Mouse (Mus musculus): ENCODE data around the gene Bcl2.

The Bcl2 gene

GRCm38 (mm10) chr1:106658293-106658847 lies 55.7 kb downstream of the Bcl2 start:
- no peak for DNase-seq

GRCm38 (mm10) chr1:106656207-106656738 lies 57.8 kb downstream of the Bcl2 start:
- DNase-seq = no peak

- no peak for DNase-seq
Observed at GRCm38 (mm10) chr1:106654254-106654653, 59.8 kb downstream of the Bcl2 start.

GRCm38 (mm10) chr1:106653441-106653860 lies 60.6 kb downstream of the Bcl2 start:
- DNase-seq = no peak

GRCm38 (mm10) chr1:106651211-106651610 lies 62.9 kb downstream of the Bcl2 start:
- DNase-seq = no peak

- DNase-seq = no peak
Observed at GRCm38 (mm10) chr1:106650427-106650826, 63.6 kb downstream of the Bcl2 start.

GRCm38 (mm10) chr1:106647336-106647735 lies 66.7 kb downstream of the Bcl2 start:
- no peak for DNase-seq

GRCm38 (mm10) chr1:106644566-106644965 lies 69.5 kb downstream of the Bcl2 start:
- no peak for DNase-seq

GRCm38 (mm10) chr1:106643527-106643926 lies 70.5 kb downstream of the Bcl2 start:
- no peak for DNase-seq

GRCm38 (mm10) chr1:106640577-106640976 lies 73.5 kb downstream of the Bcl2 start:
- DNase-seq = no peak

- no peak for DNase-seq
Observed at GRCm38 (mm10) chr1:106637705-106638104, 76.4 kb downstream of the Bcl2 start.

GRCm38 (mm10) chr1:106636714-106637113 lies 77.4 kb downstream of the Bcl2 start:
- no peak for DNase-seq

- no peak for DNase-seq
Observed at GRCm38 (mm10) chr1:106633207-106633606, 80.9 kb downstream of the Bcl2 start.

- no peak for DNase-seq
Observed at GRCm38 (mm10) chr1:106631869-106632463, 82.1 kb downstream of the Bcl2 start.

- DNase-seq = no peak
Observed at GRCm38 (mm10) chr1:106630973-106631372, 83.1 kb downstream of the Bcl2 start.

- no peak for DNase-seq
Observed at GRCm38 (mm10) chr1:106629931-106630682, 84.0 kb downstream of the Bcl2 start.

- DNase-seq = no peak
Observed at GRCm38 (mm10) chr1:106629470-106629830, 84.6 kb downstream of the Bcl2 start.

GRCm38 (mm10) chr1:106628718-106629469 lies 85.2 kb downstream of the Bcl2 start:
- DNase-seq = no peak

- no peak for DNase-seq
Observed at GRCm38 (mm10) chr1:106628279-106628678, 85.8 kb downstream of the Bcl2 start.

- DNase-seq = no peak
Observed at GRCm38 (mm10) chr1:106627241-106627640, 86.8 kb downstream of the Bcl2 start.

- no peak for DNase-seq
Observed at GRCm38 (mm10) chr1:106620174-106620931, 93.7 kb downstream of the Bcl2 start.

GRCm38 (mm10) chr1:106618814-106619213 lies 95.3 kb downstream of the Bcl2 start:
- DNase-seq = no peak

GRCm38 (mm10) chr1:106616955-106617354 lies 97.1 kb downstream of the Bcl2 start:
- no peak for DNase-seq
